Mouse (Mus musculus) left cerebral cortex, adult 2 months (tissue): Measurements from ENCODE around the gene Traf3ip3. TPM values are rescaled to one million over a fixed set of nuclear protein-coding genes. Genes with fewer than 3 reads are reported as not detected.
A peak's percentile ranks its signal among the peaks of the same experiment; 100 is the strongest.

Source experiments
- DNase-seq, 2 experiments: peaks; one replicate each; pipeline ENCODE4 v3.0.0; 2021 to 2022; ENCODE audit warnings: low spot score in 2 of 2, mixed read lengths in 1 of 2; ENCODE audit errors: extremely low spot score in 1 of 2
- H3K27ac ChIP-seq: fragments of 200-600 bp; 2 replicates; pipeline ENCODE4 v1.8.1; 2022
- H3K4me3 ChIP-seq: fragments of 200-600 bp; 2 replicates; pipeline ENCODE4 v1.8.1; 2022
- CTCF ChIP-seq: fragments of 200-600 bp; IDR thresholded peaks from 2 replicates; pipeline ENCODE4 v1.8.1; 2022; ENCODE audit warnings: antibody characterized with exemption, mild to moderate bottlenecking, moderate library complexity
- intact Hi-C: fragments of 180-260 bp; cut with DNase I; formaldehyde crosslinking; loops from one replicate; pipeline ENCODE4 v1.15.1; 2025
- total RNA-seq, 2 experiments: library from RNA; stranded (reverse); gene quantifications; 2 replicates each; pipeline ENCODE4 v1.2.3; 2021

The Traf3ip3 gene
- total RNA-seq, 2 experiments from 2014 or later: 1.2 to 1.8 TPM

DNA sequence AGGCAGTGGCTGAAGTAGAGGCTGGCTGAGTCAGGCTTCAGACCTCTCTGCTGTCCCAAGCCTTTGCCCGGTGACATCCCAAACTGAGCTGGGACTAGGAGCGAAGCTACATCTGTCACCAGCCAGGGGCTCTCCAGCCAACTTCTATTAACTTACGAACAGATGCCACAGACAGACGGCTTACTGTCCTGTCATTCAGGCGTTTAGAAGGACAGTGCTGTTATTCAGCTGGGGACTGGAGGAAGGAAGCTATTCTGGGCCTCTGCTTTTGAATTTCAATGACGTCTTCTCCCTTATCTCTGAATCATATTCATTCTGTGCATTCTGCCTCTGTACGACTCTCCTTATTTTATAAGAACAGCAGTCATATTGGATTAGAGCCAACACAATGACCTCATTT, 50.4 kb downstream of the Traf3ip3 start:
- TF ChIP-seq CTCF: no peak
- no peak overlapping the region for H3K4me3 ChIP-seq
- intact Hi-C loops: no loop called here
- no peak for DNase-seq
- no peak overlapping the region for H3K27ac ChIP-seq

DNA sequence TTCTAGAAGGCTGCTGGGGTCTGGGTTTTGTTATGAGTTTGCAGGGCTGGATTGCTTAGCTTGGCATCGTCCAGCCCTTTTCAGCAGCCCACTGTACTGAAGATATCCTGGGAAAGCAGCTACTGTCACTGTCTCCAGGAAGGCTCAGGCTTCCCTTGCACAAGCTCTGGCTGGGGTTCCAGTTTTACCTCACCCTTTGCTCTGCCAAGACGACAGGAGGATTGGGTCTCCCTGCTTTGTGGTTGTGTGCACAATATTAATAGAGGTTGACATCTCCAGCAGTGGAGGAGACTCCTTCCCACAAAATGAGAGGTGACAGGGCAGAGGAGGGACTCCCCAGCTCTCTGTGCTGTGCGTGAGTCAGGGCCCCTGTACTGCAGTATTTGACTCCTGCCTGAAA, 52.3 kb downstream of the Traf3ip3 start:
- intact Hi-C loops: no loop called here
- H3K4me3 ChIP-seq: no peak overlapping the region
- DNase-seq: no peak
- no peak for TF ChIP-seq CTCF
- H3K27ac ChIP-seq: no peak overlapping the region

DNA sequence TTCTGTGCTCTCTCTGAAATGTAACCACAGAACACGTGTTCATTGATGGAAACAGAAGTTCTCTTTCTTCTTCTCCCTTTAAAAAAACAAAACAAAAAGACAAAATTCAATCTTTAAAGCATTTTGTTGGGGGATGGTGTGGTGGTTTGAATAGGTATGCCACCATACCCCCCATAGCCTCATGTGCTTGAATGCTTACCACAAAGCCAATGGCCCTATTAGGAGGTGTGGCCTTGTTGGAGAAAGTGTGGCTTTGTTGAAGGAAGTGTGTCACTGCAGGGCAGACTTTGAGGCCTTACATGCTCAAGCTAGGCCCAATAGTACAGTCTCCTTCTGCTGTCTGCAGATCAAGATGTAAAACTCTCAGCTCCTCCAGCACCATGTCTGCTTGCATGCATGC, 55.1 kb downstream of the Traf3ip3 start:
- no peak for TF ChIP-seq CTCF
- intact Hi-C loops: no loop called here
- no peak for DNase-seq
- H3K4me3 ChIP-seq: no peak overlapping the region
- H3K27ac ChIP-seq: no peak overlapping the region

- intact Hi-C loops: no loop called here
- DNase-seq: no peak
- H3K4me3 ChIP-seq: no peak overlapping the region
- no peak for TF ChIP-seq CTCF
- H3K27ac ChIP-seq: no peak overlapping the region
These were observed 56.4 kb downstream of the Traf3ip3 start for GRCm38 (mm10) chr1:193145101-193145500.

GRCm38 (mm10) chr1:193144516-193144915, 57.0 kb downstream of the Traf3ip3 start:
- no peak for TF ChIP-seq CTCF
- Histone ChIP-seq H3K27ac (no peak overlapping the region), H3K4me3 (no peak overlapping the region)
- DNase-seq: no peak
- intact Hi-C loops: no loop called here

- Histone ChIP-seq H3K27ac (no peak overlapping the region), H3K4me3 (no peak overlapping the region)
- DNase-seq: no peak
- TF ChIP-seq CTCF: no peak
- intact Hi-C loops: no loop called here
These were observed 58.9 kb downstream of the Traf3ip3 start for GRCm38 (mm10) chr1:193142517-193143062.

- Histone ChIP-seq H3K27ac (no peak overlapping the region), H3K4me3 (no peak overlapping the region)
- no peak for DNase-seq
- no peak for TF ChIP-seq CTCF
- intact Hi-C loops: no loop called here
These were observed 60.4 kb downstream of the Traf3ip3 start for GRCm38 (mm10) chr1:193141118-193141517.

DNA sequence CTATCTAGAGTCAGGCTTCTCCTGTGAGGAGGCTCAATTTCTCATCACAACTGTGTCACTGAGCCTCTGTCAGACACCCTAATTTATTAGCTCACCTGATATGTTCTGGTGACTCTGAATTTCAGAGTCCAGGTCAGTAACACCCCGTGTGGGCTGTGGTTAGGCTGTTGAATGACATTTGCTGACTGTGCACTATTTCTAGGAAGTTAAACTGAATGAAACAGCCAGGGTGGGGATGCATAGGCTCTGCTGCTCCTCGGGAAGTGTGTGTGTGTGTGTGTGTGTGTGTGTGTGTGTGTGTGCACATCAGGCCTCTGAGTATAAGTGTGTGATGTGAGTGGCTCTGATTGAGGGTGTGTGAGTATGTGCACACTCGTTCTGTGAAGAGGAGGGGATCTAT, 62.8 kb downstream of the Traf3ip3 start:
- TF ChIP-seq CTCF: no peak
- DNase-seq: no peak
- intact Hi-C loops: no loop called here
- no peak overlapping the region for H3K4me3 ChIP-seq
- no peak overlapping the region for H3K27ac ChIP-seq

DNA sequence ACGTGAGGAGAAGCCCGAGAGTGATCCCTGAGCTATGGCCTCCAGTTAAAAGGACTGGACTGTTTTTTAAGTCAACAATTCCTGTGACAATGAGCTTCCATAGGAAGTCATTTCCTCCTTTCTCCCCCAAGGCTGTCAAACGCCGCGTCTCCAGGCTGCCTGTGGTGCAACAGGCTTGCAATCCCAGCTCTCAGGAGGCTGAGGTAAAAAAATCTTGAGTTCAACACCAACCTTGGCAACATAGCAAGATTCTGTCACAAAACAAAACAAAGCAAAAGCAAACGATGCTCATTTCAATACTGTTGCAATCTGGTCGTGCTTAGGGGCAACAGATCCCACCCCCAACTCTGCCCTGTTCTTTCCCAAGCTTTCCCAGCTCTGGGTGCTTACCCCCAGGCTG, 63.4 kb downstream of the Traf3ip3 start:
- TF ChIP-seq CTCF: no peak
- Histone ChIP-seq H3K27ac (no peak overlapping the region), H3K4me3 (no peak overlapping the region)
- no peak for DNase-seq
- intact Hi-C loops: no loop called here

DNA sequence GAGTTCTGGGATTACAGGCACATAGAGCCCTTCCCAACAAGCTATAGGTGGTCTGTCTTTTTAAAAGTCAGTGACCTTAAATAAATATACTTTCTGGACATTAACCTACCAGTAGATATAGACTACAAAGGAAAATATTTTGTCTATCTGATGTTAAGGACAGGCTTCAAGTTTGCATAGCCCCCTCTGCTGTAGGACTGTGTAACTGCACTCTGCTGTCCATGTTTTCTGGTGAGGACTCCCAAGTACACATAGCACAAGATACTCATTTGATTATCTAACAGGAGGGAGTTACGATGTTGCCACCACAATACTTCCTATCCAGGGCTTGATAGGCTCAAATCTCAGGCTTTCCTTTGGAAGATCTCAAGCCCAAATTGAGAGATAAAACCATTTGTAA, 67.8 kb downstream of the Traf3ip3 start:
- no peak overlapping the region for H3K27ac ChIP-seq
- DNase-seq: no peak
- intact Hi-C loops: no loop called here
- no peak; the same call in 1 of the 2 replicates for TF ChIP-seq CTCF
- no peak overlapping the region for H3K4me3 ChIP-seq

GRCm38 (mm10) chr1:193132385-193132784, 69.1 kb downstream of the Traf3ip3 start:
- Histone ChIP-seq H3K27ac (no peak overlapping the region), H3K4me3 (no peak overlapping the region)
- no peak for TF ChIP-seq CTCF
- no peak for DNase-seq
- intact Hi-C loops: no loop called here

DNA sequence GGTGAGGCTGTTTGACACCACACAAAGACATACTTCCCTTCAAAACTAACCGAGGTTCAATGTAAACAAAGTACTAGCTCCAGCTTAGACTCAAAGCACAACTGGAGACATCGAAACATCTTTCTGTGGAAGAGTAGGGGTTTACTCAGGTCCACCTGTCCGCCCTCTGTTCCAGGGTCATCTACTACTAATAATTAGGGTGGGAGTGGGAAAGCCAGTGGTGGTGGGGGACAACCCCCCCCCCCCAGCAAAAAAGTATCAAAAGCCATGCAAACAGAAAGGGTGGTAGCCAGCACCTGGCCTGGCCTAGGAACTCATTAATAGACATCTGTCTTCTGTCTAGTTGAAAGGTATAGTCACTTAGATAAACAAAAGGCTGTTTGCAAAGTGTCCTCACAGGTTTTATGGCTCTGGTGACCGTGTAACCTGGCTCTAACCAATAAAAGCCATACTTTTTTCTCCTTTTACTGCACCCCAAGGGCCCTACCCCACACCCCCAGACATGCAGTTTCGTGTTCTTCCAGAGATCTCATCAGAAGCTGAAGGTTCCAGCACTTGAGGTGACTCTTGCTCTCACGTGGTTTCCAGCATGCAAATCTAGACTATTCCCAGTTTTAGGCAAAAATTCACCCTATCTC, 70.1 kb downstream of the Traf3ip3 start:
- intact Hi-C loops: no loop called here
- TF ChIP-seq CTCF: no peak
- no peak overlapping the region for H3K4me3 ChIP-seq
- no peak overlapping the region for H3K27ac ChIP-seq
- DNase-seq: no peak

- no peak for TF ChIP-seq CTCF
- intact Hi-C loops: loop anchor here (1.0 kb wide), 1 partner anchor 42 kb away; no protein-coding TSS in a partner anchor
- Histone ChIP-seq H3K27ac (peak overlapping the region; percentile 84), H3K4me3 (peak overlapping the region; percentile 80)
- no peak for DNase-seq
These were observed 70.7 kb downstream of the Traf3ip3 start for GRCm38 (mm10) chr1:193130839-193131238.
